Mouse (Mus musculus): ENCODE measurements around the gene Pik3c2a.

DNA sequence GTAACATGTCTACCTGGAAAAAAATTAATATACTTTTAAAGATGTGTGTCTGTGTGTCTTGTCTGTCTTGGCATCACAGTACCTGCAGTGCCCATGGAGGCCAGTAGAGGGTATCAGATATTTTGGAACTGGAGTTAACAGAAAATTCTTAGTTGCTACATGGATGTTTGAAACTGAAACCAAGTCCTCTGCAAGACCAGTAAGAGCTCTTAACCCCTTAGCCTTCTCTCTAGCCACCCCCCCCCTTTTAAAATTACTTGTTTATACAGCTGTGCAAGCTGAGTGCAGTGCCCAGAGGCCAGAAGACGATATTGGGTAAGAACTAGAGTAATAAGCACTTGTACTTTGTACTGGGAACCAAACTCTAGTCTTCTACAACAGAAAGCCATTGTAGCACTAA lies 107.0 kb downstream of the Pik3c2a start:
- TF ChIP-seq CTCF (IDR thresholded peaks at IDR 0.05; ENCODE audit: low read depth) = peak; percentile 49
- no peak for TF ChIP-seq EP300 (IDR thresholded peaks at IDR 0.05; ENCODE audit: low read depth)
